Mouse (Mus musculus) urinary bladder, postnatal 25 days (tissue): ENCODE data around the gene Mturn.

Experiments used
- DNase-seq: peaks from one replicate; pipeline ENCODE4 v3.0.0; 2022; ENCODE audit warnings: low spot score

The Mturn gene

GRCm38 (mm10) chr6:54731726-54732125, 50.3 kb downstream of the Mturn start:
- DNase-seq: no peak

GRCm38 (mm10) chr6:54732721-54733120, 51.3 kb downstream of the Mturn start:
- no peak for DNase-seq

GRCm38 (mm10) chr6:54736126-54736525, 54.7 kb downstream of the Mturn start:
- DNase-seq: no peak

- no peak for DNase-seq
Measured at GRCm38 (mm10) chr6:54737255-54737654, 55.8 kb downstream of the Mturn start.

- no peak for DNase-seq
Measured at GRCm38 (mm10) chr6:54737684-54738083, 56.3 kb downstream of the Mturn start.

- no peak for DNase-seq
Measured at GRCm38 (mm10) chr6:54749056-54749455, 67.6 kb downstream of the Mturn start.

GRCm38 (mm10) chr6:54751621-54752020, 70.2 kb downstream of the Mturn start:
- no peak for DNase-seq

GRCm38 (mm10) chr6:54752076-54752475, 70.7 kb downstream of the Mturn start:
- DNase-seq: no peak
